Mouse (Mus musculus): ENCODE measurements around the gene Clptm1.
A peak's percentile ranks its signal among the peaks of the same experiment; 100 is the strongest.

Clptm1 gene

DNA sequence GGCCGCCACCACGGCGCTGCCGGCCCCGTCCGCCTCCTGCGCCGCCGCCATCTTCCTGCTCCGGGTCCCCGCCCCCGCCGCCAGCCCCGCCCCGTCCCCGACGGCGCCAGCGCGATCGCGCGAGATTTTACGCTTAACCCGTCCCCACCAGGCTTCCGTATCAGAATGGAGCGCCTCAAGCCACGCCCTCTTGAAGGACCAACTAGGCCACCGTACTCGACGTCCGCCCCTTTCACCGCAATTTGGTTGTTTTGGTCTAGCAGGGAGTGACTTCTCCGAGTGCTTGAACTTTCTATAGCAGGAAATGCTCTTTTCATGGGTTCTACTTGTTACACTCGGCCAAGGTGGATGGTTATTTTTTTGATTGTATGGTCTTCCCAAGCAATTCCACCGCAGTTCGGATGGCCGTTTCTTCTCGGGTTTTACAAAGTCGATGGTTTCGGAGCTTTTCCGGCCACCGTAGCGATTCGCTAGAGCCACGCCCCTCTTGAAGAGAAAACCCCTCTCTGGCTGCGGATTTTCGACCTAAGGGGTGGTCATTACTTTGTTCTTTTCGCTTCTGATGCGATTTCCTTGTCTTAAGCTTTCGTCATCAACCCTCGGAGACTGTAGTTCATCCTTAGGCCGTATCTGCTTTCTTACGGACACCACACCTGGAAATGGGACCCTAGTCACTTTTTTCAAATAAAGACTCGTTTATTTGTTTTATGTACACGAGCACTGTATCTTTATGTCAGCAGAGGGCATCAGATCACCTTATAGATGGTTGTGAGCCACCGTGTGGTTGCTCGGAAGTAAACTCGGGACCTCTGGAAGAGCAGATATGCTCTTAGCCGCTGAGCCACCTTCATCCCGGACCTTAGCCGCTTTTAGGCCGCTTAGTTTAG, at the start of gene Clptm1:
Gene Clptm1 (minus strand): TSS at position 79 of the 887 bp plus-strand sequence.
- DNase-seq (ENCODE audit: low read depth, low spot score), result peak; percentile 98

DNA sequence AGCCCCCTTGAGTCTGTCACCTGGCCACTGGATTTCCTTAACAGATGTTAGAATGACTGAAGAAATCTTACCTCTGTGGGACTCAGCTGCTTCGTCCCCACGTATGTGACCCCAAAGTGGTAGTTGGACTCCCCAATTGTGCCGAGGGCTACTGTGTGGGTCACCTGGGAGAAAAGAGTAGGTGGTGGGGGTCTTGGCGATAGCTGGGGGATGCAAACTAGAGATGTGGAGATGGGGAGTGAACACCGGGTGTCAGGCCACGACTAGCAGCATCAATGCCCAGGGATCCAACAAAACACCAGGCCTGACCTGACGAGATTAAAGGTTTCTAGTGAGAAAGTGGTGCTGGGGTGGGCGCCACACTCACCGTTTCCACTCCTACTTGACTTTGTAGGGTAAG, 48.8 kb upstream of the Clptm1 start:
- no peak for DNase-seq (ENCODE audit: low read depth, low spot score)

DNA sequence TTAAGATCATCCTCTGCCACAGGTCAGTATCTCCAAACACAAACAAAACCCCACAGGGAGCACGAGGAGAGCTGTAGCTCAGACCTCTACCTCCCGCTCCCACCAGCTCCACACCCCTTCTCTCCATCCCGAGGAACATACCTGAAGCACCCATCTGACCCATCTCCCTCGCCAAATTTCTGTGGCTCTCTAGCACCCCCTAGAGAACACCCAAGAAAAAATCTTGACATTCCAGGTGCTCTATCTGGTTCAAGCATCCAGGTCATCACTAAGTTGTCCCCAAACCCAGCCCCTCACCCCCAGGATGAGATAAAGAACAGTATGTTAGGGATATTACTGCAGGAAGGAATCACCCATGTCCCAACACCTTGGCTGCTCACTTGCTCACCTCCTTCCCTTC, 48.4 kb upstream of the Clptm1 start:
- DNase-seq (ENCODE audit: low read depth, low spot score), result peak; percentile 44

DNA sequence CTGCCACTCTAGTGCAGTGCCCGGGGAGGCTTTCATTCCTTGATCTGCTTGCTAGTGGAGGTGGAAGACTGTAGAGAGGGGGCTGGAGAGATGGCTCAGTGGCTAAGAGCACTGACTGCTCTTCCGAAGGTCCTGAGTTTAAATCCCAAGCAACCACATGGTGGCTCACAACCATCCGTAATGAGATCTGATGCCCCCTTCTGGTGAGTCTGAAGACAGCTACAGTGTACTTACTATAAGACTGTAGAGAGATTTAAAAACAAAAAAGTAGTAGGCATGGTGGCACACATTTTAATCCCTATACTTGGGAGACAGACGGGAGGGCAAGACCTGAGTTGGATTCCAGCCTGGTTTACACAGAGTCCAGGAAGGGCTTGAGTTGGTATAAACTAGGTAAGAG, 47.6 kb upstream of the Clptm1 start:
- no peak for DNase-seq (ENCODE audit: low read depth, low spot score)

DNA sequence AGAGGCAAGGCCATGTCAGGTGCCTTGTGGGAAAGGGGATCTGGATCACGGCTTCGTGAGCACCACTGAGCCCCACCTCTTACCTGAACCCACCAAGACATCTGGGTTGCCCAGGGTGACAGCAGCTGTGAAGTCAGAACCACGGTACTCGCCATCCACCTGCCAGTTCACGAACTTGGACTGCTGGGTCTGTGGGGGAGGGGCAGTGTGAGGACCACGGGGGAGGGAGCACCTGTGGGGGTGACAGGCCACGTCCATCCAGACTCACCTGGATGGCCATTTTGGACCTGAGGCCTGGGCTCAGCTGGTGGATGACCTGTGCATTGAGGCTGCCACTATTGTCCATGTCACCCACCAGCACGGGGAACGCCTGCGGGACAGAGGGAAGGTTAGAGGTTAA, 45.8 kb upstream of the Clptm1 start:
- DNase-seq (ENCODE audit: low read depth, low spot score), result no peak

DNA sequence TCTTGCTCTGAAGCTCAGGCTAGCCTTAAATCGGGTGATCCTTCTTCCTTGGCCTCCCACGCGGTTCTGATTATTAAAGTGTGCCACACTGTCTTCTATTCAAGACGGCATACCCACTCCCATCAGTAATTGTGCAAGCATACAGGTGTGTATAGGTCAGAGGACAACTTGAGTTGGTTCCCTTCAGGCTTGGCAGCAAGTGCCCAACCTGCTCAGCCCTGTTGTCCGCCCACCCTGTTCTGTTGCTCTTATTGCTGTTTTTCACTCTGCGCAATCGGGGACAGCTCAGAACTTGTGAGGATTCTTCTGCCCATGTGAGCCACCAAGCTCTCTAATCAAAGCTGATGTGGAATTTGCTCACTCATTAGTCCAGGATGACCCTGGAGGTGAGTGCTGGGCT, 40.4 kb upstream of the Clptm1 start:
- no peak for DNase-seq (ENCODE audit: low read depth, low spot score)

DNA sequence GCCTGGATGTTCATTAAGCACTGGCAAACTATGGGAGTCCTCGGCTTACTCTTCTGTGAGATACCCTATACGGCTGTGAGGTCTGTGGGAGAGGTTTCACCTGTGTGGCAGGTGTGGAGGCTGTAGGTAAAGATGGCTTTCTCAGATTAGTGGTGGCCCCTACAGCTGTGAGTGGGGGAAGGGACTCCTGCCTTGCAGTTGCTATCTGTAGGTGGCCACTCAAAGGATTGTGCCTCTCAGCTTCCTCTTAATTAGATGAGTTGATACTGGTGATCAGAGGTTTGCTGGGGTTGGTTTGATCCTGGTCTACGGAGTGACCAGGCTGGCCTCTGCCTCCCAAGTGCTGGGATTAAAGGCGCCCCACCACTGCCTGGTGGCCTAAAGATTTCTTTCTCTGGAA, 39.6 kb upstream of the Clptm1 start:
- no peak for DNase-seq (ENCODE audit: low read depth, low spot score)

DNA sequence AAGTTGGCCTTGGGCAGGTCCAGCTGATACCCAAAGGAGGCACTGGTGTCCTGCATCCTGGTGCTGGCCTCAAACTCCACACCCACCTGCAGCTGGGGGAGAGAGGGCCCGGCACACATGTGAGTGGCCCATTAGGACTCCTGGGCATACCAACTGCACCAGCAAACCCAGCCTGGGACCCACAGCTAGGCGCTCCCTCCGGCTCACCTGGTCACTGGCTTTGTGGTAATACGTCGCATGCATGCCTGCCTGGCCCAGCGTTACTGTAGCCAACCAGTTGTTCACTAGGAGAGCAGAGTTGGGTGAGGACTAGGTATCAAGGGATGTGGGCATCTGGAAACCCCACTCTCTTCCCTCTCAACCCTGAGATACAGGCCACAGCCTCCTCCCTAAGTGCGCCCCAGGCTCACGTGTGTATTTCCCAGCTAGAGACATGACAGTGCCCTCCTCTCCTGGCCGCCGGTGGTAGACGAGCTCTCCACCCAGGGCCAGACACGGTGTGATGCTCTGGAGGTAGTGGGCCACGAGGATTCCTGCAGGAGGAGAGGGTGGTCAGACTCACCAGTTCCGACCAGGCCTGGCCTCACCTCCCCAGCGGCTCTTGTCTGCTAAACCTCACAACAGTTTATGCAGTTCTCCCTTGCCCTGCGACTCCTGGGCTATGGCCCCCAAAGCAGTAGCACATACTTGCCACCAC, 38.2 kb upstream of the Clptm1 start:
- no peak for DNase-seq (ENCODE audit: low read depth, low spot score)

DNA sequence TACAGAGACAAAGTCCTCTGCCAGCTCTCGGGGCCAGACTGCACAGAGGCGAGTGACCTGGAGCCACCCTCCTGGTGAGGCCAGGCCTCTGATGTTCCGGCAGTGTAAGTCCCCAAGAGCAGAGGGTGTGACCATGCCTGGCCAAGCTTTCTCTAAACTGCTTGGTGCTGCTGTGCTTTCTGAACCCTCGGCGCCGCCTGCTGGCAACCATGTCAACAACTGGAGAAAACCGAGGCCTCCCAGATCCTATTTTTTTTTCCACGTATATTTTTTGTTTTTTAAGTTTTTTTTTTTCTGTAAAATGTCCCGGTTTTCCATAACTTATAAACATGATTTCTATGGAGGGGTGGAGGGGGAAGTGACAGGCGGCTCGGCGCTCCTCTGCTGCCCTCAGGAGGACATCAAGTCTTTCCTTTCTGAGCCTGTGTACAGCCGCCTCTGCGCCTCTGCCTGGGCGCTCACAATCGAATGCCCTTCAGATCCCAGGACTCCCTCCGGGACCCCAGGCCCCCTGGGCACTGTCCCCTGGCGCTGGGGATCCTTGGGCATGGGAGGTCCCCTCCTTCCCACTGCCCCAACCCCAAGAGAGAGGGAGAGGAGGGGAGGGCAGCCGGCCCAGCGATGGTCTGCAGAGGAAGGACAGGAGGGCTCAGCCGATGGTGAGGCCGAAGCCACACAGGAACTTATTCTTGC, 36.4 kb upstream of the Clptm1 start:
- DNase-seq (ENCODE audit: low read depth, low spot score), result no peak

DNA sequence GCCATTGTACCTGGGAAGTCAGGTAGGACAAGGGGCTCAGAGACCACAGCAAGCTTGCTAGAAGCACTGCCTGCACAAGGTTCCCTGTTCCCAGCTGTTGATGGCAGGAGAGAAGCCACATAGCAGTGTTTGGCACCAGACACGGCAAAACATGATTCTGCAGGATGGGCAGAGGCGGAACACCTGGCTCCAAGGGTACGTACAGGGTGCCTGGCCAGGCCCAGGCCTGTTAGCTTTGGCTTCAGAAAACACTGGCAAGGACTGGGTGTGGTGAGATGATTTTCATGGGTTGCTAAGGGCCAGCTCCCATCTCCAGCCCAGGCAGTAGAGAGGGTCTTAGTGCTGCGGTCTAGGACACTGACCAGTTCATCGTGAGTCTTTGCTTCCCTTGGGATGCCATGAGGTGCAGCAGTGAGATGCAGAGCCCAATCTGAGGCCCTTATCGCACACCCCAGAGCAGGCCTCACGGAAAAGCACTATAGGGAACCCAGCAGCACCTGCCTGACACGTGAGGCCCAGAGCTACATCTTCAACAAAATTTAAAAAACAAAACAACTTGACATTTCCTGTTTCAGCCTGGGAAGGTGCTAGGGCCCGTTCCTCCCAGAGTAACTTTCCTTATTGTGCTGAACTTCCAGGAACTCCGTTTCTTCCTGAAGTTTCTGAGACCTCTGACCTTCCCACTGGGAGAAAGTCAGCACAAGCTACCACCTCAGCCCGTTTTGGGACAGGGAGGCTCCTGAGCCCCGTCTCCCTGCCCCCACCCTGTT, 35.7 kb upstream of the Clptm1 start:
- no peak for DNase-seq (ENCODE audit: low read depth, low spot score)

DNA sequence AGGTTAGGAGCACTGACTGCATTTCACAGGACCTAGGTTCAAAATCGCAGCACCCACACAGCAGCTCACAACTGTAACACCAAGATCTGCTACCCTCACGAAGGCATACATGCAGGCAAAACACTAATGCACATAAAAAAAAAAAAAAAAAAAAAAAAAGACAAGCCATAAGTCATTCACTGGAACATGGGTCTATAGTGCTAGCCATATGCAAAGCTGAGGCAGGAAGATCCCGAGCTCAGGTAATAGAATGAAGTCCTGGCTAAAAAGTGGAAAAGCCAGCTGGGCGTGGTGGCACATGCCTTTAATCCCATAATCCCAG, 35.0 kb upstream of the Clptm1 start:
- DNase-seq (ENCODE audit: low read depth, low spot score), result no peak

DNA sequence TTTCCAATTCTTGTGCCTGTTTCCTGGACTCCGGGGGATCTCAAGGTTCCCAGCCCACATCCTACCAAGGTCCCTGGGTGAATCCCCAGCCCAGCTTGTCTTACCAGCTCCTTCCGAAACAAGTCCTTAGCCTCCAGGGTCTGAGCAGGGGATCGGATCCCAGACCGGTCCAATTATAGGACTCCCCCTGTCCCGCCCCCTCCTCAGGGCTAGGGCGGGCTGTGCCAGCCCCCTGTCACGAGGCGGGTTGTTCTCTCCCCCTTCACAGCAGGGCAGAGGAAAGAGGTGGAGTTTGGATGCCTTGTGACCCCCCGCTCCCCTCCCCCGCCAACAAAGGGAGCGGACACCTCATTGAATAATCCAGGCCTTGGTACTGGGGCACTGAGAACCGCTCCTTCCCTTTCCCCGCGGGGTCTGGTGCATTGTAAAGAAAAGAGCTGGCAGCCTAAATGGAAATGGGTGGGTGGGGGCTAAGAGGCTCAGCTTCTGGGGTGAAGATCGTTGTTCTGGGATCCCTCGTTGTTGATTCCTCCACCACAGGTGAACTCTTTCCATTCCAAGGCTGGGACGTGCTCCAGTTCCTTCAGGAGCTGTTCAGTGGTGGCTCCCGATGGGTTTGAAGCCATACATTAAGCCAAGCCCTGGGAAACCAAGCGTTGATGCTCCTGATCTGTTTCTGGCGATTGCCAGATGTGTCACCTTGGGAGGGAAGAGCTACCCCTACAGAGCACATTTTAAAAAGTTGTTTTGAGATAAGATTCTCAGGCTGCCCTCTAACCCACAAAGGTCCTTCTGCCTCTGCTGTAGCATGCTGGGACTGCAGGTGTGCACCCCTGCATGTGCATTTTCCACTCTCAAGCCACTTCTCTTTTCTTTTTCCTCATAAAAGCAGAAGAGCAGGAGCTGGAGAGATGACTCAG, 34.3 kb upstream of the Clptm1 start, which contains the start of gene Apoe:
Gene Apoe (minus strand): TSS at position 282 of the 920 bp plus-strand sequence.
- DNase-seq (ENCODE audit: low read depth, low spot score), result no peak

DNA sequence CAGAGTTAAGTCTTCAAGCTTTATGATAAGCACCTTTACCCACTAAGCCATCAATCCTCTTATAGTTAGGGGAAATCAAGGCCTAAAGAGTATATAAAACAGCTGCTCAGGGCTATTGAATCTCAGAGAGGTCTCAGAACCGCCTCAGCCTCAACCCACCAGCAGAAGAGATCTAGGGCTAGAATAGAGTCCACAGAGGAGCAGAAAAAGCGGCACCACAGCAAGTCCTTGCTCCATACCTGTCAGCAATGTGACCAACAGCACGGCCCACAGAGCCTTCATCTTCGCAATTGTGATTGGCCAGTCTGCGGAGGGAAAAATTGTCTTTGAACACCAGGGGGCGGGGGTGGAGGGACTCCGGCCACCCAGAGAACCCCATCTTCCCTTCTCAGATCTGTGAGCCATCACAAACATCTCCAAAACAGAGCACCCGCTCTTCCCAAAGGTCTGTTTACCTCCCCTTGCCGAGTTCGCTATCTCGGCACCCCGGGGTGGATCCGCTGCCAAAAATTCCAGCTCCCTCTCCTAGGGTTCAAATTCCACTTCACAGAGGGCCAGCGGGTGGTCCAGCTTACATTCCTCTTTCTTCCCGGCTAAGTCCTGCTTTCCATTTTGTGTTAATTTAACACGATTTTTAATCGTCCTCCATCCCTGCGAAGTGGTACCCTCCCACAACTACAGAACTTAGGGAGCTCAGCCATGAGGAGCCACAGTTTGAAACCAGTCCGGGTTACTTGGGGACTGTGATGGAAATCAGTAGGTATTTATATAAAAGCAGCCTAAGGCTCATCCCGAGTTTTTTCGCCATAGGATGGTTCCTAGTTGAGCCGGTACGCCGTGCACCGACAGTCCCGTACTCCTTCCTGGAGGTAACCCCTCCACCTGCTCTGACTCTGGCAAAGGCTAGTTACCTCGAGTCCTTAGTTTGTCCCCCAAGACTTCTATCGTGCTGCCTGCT, 33.4 kb upstream of the Clptm1 start:
- no peak for DNase-seq (ENCODE audit: low read depth, low spot score)

DNA sequence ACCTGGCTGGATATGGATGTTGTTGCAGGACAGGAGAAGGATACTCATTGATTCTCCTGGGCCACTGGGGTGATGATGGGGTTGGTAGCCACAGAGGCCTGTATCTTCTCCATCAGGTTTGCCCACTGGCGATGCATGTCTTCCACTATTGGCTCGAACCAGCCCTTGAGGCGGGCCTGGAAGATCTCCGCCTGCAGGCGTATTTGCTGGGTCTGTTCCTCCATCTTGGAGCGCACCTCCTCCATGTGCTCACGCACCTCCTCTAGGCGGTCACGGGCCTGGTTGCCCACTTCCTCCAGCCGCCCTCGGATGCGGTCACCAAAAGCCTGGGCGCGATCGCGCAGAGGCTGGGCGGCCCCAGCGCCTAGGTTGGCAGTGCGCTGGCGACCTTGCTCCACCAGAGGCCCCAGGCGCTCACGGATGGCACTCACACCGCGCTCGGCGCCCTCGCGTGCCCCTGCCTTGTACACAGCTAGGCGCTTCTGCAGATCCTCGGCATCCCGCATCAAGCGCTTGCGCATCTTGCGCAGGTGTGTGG, 31.6 kb upstream of the Clptm1 start:
- DNase-seq (ENCODE audit: low read depth, low spot score), result no peak

DNA sequence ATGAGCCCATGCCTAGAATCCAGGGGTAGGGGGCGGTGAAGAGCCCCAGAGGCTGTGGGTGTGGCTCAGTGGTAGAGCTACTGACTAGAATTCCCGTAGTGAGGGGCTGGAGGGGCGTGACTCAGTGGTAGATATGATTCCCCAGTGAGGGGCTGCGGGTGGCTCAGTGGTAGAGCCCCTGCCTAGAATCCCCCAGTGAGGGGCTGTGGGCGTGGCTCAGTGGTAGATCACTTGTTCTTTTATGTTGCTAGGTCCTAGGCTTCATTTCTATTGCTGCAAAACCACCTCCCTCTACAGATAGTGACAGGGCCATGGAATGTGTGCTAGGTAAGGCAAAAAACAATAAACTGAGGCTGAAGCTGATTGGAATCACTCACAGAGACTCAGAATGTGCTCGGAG, 31.0 kb upstream of the Clptm1 start:
- no peak for DNase-seq (ENCODE audit: low read depth, low spot score)

DNA sequence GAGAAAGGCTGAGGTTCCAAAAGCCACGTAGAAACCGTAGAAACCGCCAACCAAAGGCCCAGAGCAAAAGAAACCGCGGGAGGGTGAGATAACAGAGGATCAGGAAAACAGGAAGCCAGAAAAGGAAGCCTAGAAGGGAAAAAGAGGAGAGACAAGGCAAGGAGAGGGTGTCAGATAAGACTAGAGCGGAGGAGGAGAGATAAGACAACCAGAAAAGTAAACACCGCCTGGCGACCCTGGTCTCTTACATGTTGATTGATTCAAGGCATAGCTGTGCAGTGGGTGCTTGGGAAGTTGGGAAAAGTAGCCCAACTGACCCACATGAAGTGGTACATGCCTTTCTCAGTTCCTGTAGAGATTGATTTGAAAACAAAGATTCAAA, 30.4 kb upstream of the Clptm1 start:
- no peak for DNase-seq (ENCODE audit: low read depth, low spot score)

DNA sequence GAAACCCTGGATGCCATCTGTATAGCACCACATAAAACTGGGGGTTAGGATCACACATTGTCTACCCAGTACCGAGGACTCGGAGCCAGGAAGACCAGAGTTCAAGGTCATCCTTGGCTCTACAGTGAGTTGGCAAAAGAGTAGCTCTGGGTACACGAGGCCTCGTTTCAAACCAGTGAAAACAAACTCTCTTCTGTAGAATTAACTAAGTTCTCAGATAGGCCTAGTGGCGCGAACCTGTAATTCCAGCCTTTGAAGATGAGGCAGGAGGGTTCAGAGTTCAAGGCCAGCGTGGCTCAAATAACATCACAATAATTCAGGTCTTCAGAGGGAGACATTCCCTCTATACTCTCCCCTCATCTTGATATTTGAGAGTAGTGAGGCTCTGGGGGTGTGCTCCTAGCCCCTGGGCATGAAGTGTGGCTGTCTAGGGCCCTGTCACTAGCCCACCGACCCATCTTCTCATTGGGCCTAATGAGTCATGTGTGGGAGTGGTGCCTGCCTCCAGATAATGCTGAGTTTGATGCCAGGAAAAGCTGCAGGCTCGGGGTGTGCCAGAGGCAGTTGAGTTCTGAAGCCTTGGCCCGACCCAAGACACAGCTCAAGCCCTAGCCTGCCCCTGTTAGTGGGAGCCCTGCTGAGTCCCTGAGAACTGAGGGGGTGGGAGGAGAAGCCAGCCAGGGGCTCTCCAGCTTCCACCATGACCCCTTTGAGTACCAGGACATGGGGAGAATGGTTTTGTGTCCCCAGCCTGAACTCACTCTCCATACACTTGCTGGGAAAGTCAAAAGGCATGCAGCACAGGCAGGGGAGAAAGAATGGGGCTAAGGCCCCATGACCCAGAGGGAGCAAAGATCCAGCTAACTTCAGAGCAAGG, 29.7 kb upstream of the Clptm1 start:
- DNase-seq (ENCODE audit: low read depth, low spot score), result no peak

DNA sequence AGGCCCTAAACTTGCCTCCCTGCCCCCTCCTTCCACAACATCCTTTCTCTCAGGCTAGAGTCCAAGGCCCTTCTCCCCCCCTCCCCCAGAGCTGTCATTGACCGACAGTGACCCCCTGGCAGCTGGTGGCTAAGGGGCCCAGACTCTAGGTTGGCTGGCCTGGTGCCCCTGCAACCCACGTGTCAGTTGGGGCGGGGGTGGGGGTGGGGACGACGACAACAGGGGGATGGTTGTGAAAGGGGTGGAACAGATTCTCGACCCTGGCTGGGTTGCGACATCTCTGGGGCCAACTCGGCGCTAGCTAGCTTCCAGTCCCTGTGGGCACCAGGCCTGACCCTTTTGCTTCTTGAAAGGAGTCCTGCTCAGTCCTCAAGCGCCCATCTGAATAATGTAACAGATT, 28.6 kb upstream of the Clptm1 start:
- no peak for DNase-seq (ENCODE audit: low read depth, low spot score)
